Mouse (Mus musculus) kidney, adult 2 months (tissue): ENCODE data around the gene Gsg1l.

Experiments
- CTCF ChIP-seq: fragments of 200-500 bp; conservative IDR thresholded peaks from 2 replicates; pipeline ENCODE4 v1.5.1; 2011; ENCODE audit warnings: low read depth, mild to moderate bottlenecking, control low read depth, low read length, moderate library complexity, mixed read lengths; ENCODE audit not compliant: insufficient read depth, insufficient read length
- POLR2A ChIP-seq: fragments of 200-500 bp; IDR thresholded peaks from one replicate; pipeline ENCODE4 v1.6.1; 2011; ENCODE audit warnings: low read depth, low read length, control low read depth

GRCm38 (mm10) chr7:126093162-126093561, 11.0 kb upstream of the Gsg1l start:
- TF ChIP-seq CTCF, result no peak
- TF ChIP-seq POLR2A, result no peak
